Mouse (Mus musculus): Measurements from ENCODE around the gene Apbb1ip. TPM values are rescaled to one million over a fixed set of nuclear protein-coding genes. Genes with fewer than 3 reads are reported as not detected.
A peak's percentile ranks its signal among the peaks of the same experiment; 100 is the strongest.

Apbb1ip gene
- 1 to 10 TPM; 6.3 to 6.4 TPM for total RNA-seq (2021)
- long read RNA-seq, partial matches to known transcripts = 0 of 1 reads
- long read RNA-seq, other reads (novel, unspliced or antisense) = 0 of 1 reads

DNA sequence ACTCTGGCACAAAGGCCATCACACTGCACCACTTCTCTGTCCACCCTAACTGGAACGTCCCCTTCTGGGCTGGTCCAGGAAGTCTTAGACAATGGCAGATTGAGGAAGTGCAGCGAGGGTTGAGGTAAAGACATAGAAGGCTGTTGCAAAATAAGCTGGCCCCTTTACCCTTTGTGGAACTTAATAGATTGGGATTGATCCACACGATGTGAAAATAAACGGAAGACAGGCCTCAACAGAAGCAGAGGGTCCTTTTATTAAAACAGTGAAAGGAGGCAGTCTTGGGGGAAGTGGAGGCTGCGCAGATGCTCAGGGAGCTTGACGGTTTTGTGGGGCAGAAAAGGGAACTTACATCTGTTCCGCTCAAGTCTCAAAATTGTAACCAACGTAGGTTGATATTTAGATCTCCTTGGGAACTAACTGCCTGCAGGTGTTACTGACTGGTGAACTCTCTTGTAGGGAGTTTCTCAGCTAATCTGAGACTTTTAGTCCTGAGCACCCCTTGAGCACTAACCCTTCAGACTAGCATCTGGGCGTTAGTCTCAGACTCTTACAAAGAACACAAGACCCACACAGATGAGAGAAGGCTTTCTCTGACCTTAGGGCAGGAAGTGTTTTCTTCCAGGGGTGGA lies at the start of gene Apbb1ip:
Gene Apbb1ip (plus strand): TSS at position 546 of the 632 bp plus-strand sequence.
- DNase-seq (ENCODE audit: low spot score in 2 of 2) = no peak

GRCm38 (mm10) chr2:22727113-22727512 lies 46.8 kb upstream of the Apbb1ip start:
- no peak for DNase-seq (ENCODE audit: low spot score in 2 of 2)

DNA sequence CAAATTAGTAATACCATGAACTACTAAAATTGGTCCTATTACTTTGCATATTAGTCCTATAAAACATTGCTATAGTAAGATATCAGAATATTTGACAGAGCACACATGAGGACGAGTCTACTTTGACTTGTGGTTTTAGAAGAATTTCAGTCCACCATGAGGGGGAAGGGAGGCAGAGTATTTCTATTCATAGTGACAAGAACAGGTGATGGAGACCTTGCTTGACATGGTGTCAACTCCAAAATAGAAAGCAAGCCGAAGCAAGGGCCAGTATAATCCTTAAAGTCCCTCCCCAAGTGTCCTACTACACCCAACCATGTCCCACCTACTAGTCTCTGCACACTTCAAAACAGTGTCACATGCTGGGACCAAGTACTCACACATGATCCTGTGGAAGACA lies 37.8 kb upstream of the Apbb1ip start:
- DNase-seq (ENCODE audit: low spot score in 2 of 2) = no peak

- DNase-seq (ENCODE audit: low spot score in 2 of 2) = no peak
These were observed 34.5 kb upstream of the Apbb1ip start for GRCm38 (mm10) chr2:22739369-22739768.

GRCm38 (mm10) chr2:22740441-22740840 lies 33.5 kb upstream of the Apbb1ip start:
- DNase-seq (ENCODE audit: low spot score in 2 of 2) = no peak

GRCm38 (mm10) chr2:22741222-22741621 lies 32.7 kb upstream of the Apbb1ip start:
- DNase-seq (ENCODE audit: low spot score in 2 of 2) = no peak

GRCm38 (mm10) chr2:22744121-22744761 lies 29.7 kb upstream of the Apbb1ip start:
- peak; percentile 14 to 34 for DNase-seq (ENCODE audit: low spot score in 2 of 2)

GRCm38 (mm10) chr2:22744876-22745275 lies 29.0 kb upstream of the Apbb1ip start:
- no peak for DNase-seq (ENCODE audit: low spot score in 2 of 2)

GRCm38 (mm10) chr2:22746785-22747184 lies 27.1 kb upstream of the Apbb1ip start:
- DNase-seq (ENCODE audit: low spot score in 2 of 2) = no peak

DNA sequence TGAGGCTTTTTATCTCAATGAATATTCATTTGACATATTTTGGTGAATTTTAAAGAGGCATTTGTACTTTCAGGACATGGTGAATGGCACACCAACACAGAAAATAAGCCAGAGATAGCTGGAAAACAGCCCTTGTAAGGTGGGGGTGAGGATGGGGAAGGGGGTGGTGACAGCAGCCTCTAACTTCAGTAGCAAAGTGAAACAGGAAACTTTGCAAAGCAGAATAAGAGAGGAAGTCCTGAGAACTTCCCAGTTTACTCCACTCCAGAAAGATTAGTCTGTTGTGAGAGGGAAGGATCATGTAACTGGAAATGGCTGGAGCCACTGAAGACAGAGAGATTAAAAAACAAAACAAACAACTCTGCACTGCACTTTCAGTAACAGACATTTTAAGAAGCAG lies 26.0 kb upstream of the Apbb1ip start:
- no peak for DNase-seq (ENCODE audit: low spot score in 2 of 2)

DNA sequence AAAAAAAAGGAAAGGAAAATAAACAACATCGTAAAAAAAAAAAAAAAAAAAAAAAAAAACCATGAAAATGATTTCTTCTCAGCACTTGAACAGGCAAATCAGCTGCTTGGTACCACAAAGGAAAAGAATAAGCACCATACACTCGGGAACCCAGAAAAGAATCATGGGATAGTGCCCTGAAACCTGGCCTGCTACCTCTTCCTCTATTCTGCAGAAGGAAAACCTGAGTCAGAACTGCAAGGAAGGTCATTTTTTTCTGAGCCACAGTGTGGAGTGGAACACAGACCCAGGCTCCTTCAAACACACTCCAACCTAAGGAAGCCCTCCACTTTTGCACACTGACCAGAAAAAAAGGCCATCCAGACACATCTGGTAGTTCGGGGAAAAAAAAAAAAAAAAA lies 24.1 kb upstream of the Apbb1ip start:
- no peak for DNase-seq (ENCODE audit: low spot score in 2 of 2)

- DNase-seq (ENCODE audit: low spot score in 2 of 2) = no peak
These were observed 21.4 kb upstream of the Apbb1ip start for GRCm38 (mm10) chr2:22752492-22752891.

- DNase-seq (ENCODE audit: low spot score in 2 of 2) = no peak
These were observed 20.3 kb upstream of the Apbb1ip start for GRCm38 (mm10) chr2:22753461-22754075.

DNA sequence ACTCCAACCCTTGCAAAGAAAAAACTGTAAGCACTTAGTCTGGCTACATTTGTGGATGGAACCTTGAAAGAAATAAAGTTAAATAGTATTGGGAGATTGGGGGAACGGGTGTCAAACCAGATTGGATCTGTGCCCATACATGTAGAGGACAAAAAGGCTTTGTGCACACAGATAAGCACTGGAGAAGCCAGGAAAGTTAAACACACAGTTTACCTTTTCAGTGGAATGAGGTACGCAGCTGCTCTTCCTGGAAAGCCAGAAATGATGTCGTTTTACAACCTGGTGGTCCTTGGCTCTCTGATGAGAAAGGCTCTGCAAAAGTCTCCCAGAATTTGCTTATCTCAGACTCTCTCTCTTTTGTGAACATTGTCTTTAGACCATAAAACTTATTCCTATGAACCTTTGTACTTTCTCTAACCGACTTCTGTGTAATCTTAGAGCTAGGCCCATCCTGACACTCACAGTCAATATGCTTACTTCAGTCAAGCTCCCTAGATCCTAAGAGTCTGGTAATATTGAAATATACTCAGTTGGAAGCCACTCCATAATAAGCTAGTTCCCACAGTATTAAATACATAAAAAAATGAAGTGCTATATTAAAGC lies 19.6 kb upstream of the Apbb1ip start:
- DNase-seq (ENCODE audit: low spot score in 2 of 2) = no peak

DNA sequence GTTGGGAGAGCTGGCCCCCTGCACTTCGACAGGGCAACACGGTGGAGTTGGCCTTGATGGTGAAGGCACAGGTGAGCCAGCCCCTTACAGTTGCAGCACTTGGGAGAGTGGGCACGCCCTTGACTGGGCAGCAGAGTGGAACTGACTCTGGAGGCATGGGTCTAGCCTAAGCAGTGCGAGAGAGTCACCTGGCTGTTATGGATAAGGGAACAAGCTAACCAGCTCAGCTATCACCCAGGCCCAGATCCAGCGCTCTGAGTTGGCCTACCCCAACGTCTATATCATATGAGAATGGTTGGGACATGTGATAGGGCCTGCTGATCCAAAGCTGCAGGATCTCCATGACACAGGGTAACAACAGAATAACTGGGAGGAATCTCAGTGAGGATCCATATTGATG lies 18.3 kb upstream of the Apbb1ip start:
- no peak for DNase-seq (ENCODE audit: low spot score in 2 of 2)

DNA sequence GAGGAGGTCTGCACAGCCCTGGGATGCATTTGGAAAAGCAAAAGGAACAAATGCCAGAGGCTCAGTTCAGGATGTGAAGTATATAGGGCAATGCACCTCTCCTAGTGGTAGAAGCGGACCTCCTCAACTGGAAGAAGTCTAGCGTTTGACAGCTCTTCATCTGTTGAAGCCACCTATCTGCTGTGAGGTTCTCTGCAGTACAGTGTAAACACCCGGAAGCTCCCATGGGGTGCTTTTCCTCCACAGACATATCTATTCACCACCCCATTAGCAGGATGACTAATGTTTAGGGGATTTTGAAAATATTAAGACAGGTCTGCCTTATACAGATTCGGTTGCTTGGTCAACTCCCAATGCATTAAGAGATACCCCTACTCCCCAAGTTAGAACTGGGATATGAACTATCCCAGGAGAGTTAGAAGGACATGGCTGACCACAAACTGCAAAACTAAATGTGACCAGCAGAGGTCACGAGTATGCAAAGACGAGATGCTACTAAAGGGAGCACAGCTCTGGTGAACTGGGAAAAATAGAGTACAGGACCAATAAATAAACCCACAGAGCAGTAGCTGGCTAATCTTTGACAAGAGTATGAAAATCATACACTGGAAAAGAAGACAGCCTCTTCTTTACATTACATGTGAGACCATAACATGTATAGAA lies 15.5 kb upstream of the Apbb1ip start:
- DNase-seq (ENCODE audit: low spot score in 2 of 2) = peak; percentile 78 to 84

- DNase-seq (ENCODE audit: low spot score in 2 of 2) = no peak
These were observed 13.4 kb upstream of the Apbb1ip start for GRCm38 (mm10) chr2:22760452-22760851.

DNA sequence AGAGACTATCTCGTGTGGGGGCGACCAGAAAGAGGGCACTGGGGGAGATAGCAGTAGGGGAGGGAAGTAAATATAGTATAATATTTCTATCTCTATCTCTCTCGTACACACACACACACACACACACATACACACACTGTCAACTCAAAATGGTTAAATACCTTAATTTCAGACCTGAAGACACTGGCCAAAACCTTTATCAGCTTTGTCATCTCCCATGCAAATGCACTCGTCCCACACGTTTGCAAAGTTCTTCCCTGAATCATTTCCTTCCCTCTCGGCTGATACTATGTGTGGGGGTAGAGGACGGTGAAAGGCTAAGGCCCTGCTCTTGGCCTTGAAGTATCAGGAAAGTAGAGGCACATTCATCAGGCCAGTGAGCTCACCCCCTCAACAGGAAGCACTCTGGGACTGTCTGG lies 12.8 kb upstream of the Apbb1ip start:
- DNase-seq (ENCODE audit: low spot score in 2 of 2) = no peak

- no peak for DNase-seq (ENCODE audit: low spot score in 2 of 2)
These were observed 9.0 kb upstream of the Apbb1ip start for GRCm38 (mm10) chr2:22764774-22765387.

- DNase-seq (ENCODE audit: low spot score in 2 of 2) = no peak
These were observed 2.6 kb upstream of the Apbb1ip start for GRCm38 (mm10) chr2:22771311-22771710.

- peak; percentile 39 to 57 for DNase-seq (ENCODE audit: low spot score in 2 of 2)
These were observed 372 bp downstream of the Apbb1ip start for GRCm38 (mm10) chr2:22774181-22774751.

All from layer of hippocampus, postnatal 10 days (tissue).